Mouse (Mus musculus) heart, postnatal 10 days (tissue): ENCODE measurements at regions not wholly inside any gene's neighbourhood (a gene's known extent, or its start where the extent isn't known, plus 50 kb on each side); places are given as distances from the start of the nearest gene placed in this dataset.
"Not testable (repeated sequence)": the region's sequence is repeated elsewhere in the genome, so short reads cannot be mapped to it uniquely, and the experiment has no call there.

Experiments
- DNase-seq, 2 experiments: peaks; one replicate each; pipeline ENCODE4 v3.0.0; 2021
- intact Hi-C: fragments of 180-260 bp; cut with DNase I; formaldehyde crosslinking; loops from one replicate; pipeline ENCODE4 v1.15.1; 2025

DNA sequence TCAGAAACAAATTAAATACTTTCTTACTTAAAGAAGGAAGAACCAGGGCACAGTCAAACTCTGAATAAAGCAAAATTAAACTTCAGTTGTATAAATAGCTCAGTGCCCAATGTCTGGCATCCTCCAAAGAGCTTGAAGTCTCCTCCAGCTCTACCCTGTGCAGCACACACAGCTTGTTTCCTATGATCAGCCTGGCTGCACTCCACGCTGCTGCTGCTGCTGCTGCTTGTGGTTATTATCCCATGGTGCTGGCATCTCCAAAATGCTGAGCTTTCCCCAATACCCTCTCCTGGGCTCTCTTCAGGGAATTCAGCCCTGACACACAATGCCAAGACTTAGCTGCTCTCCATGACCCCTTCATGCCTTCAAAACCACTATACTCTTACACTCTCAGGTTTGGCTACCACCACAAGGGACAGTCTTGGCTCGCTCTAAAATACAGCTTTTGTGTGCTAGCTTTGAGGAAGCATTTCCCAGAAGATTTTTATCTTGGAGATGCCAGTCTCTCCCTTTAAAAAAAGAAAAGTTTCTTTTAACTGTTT, 121.0 kb downstream of the Rab10 start:
- DNase-seq, intact Hi-C loops: not testable (repeated sequence)

DNA sequence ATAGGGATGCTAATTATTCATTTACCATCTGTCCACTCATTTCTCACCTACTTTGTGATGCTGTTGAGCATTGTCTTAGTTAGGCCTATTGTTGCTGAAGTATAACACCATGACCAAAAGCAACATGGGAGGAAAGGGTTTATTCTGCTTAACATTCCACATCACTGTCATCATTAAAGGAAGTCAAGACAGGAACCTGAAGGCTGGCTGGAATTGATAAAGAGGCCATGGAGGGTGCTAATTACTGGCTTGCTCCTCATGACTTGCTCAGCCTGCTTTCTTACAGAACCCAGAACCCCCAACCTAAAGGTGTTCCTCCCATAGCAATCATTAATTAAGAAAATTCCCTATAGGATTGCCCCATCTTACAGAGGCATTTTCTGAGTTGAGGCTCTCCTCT, 121.6 kb downstream of the Rab10 start:
- DNase-seq: no peak
- intact Hi-C loops: no loop called here

DNA sequence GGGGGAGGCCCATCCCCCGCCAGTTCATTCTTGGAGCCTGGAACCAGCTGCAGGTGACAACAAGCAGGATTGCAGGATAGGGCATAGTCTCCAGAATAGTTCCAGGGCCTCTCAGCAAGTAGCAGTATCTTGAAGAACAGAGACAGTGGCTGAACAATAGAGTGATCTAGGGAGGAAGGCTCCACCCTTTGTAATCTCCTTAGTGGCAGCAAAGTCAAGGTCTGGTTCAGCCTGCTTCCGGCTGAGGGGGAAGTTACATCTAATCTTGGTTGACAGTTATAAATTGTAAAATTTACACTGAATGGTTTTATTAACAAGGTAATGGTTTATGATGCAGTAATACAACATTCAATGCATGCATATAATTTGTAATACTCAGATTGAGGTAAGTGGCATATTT, 136.4 kb downstream of the Rab10 start:
- DNase-seq: no peak

DNA sequence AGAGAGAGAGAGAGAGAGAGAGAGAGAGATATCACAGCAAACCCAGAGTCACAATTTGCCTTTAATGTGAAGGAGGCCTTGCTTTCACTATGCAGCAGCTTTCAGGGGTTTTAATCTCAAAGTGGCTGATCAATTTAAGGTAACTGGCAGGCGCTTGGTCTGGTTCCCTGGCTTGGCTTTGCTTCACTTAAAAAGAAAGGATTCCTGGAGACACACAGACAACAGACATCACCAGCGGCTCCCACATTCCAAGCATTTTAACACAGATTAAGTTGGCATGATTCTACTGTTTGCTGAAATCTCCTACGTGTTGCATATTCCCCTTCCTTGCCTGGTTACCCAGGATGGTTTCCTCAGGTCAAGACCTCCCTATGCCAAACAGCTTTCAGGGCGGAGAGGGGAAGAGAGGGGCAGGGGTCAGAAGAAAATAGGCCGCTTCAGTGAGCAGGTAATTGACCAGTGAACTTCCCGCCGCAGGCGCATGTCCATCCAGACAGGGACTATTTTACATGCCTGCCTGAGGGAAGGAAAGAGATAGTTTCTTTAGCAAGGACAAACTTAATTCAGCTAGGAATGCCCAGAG, 140.0 kb downstream of the Rab10 start:
- DNase-seq, intact Hi-C loops: not testable (repeated sequence)

More for the DNA sequence above, 136.4 kb downstream of the Rab10 start:
- intact Hi-C loops: no loop called here

DNA sequence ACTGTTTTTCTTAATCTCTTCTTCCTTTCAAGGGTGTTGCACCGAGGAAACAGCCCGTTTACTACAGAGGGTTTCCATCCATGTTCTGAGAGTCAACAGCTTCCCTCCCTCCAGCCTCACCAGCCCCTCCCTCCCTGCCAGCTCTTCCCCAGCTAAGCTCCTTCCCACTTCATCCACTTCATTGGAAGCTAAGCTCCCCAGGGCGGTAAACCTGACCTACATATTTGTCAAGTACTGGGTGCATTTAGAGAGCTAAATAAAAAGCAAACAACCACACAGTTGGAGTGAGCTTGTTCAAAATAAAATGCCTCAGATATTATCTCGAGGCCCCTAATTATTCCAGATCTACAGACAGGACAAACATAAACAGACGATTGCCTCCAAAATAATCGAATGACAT, 148.1 kb downstream of the Rab10 start:
- intact Hi-C loops, DNase-seq: not testable (repeated sequence)

DNA sequence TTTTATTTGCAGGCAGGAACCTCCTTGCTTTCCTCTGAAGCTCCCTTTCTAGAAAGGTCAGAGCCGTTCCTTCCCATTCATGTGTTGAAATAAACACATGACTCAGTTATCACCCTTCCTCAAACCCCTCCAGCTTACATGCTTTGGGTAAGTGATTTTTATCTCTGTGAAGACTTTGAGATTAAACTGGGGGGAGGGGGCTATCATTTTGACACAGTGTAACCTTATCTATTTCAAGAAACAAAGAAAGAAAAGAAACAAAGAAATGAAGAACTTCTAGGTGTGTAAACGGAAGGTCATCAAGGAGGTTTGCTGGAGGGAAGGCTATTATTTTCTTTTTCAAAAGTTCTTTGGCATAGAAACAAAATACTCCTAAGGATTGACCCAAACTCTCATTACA, 151.0 kb downstream of the Rab10 start:
- DNase-seq, intact Hi-C loops: not testable (repeated sequence)

DNA sequence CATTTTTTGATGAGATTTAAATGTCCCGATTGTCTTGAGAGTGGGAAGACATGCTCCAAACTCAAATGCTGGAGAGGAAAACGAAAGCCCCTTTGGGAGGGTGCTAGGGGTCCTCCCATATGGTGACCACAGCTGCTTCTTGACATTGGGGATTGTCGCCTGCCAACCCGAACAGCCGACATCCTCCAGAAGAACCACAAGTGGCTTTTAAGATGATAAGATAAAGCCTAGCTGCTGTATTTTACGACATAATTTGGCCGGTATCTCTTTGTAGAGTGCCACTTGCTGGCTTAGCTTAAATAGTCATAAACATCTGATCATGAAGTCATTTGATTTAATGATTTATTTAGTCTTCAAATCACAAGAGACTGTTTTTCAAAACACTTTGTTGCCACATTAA, 156.1 kb downstream of the Rab10 start:
- intact Hi-C loops, DNase-seq: not testable (repeated sequence)

DNA sequence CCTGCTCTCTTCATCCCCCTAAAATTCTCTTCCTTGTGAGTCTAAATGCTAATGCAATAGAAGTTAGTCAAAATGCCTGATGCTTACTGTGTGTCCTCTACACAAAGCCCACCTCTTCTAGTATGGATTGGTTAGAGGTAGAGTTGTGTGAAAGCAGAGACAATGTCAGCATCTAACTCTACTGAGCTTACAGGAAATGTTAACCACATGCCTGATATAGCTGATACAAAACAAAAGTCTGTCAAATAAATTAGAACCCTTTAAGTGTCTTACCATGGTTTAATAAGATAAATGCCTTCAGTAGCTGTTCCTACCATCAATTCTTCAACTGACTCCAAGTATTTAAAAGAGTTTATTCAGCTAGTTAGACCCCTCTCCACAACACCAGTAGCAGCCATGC, 177.2 kb downstream of the Rab10 start:
- intact Hi-C loops, DNase-seq: not testable (repeated sequence)

DNA sequence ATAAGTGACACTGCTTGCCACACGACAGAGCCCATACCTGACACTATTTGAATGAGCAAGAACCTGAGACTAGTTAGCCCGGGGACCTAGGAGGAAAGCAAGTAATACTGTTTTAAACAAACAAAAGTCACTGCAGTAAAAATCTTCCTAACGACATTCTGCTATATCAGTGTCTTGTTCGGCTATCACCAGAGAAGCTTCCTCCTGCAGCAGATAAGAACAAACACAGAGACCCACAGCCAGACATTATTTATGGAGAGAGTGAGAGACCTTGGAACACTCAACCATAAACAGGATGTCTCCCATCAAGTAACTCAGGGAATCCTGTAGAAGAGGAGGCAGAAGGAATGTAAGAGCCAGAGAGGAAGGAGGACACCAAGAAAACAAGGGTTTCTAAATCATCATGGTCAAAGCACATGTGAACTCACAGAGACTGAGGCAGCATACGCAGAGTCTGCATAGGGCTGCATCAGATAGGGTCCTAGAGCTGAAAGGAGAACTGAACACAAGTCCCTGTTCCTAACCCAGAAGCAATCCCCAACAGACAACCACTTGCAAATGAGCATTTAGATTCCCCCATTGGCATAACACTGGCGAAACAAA, 178.5 kb downstream of the Rab10 start:
- intact Hi-C loops, DNase-seq: not testable (repeated sequence)

DNA sequence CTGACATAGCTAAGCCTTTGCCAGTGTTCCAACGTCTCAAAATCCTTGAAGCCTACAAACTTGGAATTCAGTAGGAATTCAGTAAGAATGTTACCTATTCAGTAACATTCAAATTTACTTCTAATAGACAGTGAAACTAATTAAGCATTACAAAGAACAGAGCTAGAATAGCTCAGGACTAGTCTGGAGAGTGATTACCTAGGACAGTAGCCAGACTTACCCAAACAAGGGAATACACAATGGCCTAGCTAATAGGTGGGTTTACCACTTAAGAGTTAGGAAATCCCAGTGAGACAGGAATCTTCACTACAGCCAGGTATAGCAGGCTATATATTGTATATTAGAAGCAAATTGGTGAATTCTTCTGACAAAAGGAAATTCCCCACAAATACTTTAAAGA, 182.4 kb downstream of the Rab10 start:
- intact Hi-C loops, DNase-seq: not testable (repeated sequence)

DNA sequence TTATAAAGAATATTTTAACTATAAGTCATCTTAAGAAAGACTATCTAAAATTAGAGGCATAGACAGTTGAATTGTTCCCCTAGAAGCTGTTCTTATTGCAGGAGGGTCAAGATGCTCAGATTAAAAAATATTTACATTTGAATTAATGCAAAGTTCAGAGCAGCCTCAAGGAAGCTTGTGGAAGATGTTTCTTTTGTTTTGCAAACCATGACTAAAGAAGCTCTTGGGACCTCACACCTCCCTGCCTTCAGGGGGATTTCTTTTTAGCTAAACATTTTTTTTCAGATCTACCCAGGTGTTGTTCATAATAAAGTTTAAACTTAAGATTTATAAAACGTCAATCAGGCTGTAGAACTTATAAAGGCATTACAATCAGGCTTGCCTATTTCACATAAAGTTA, 185.7 kb downstream of the Rab10 start:
- no peak for DNase-seq
- intact Hi-C loops: no loop called here

DNA sequence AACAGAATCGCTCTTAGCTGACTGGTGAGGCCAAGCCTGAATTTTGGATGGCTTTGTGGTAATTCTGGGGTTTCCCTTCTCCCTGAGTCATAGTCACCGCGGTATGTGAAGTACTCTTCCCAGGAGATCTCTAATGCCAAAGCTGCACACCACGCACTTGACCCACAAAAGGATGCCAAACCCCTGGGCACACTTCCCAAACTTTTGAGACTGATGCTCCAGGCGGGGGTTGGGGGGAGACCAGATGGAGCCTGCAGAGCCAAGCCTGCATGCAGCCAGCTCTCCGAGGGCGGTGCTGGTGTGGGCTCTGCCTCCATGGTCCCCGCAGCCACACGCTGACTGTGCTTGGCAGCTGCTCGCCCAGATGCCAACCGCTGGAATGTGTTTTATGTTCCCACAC, 199.2 kb downstream of the Rab10 start:
- DNase-seq, intact Hi-C loops: not testable (repeated sequence)

DNA sequence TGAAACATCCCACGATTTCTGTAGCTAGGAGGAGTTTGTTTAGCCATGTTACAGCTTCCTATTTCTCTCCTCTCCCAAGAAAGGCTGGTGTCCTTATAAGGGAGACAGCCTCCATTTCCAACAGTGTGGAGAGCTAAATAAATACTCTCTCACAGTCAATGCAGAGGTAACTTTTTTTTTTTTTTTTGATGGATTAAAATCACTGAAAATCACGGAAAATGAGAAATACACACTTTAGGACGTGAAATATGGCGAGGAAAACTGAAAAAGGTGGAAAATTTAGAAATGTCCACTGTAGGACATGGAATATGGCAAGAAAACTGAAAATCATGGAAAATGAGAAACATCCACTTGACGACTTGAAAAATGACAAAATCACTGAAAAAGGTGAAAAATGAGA, 200.1 kb downstream of the Rab10 start:
- intact Hi-C loops: not testable (repeated sequence)
- peak; percentile 63 to 69 for DNase-seq

DNA sequence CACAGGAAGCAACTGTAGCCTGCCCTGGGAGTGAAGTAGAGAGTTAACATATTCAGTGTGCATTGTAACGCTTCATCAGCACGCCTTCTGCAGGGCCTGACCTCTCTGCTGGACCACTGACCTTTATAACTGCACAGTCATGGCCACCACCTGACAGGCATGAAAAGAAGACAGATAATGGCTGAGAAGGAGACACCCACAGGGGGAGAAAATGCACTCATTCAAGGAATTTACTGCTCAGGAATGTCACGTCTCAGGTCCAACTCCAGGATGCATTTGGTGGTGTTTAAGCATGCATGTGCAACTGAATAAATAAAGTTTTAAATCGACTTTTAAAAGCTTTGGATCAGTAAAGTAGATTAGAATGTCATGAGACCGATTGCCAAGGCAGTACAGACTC, 207.8 kb downstream of the Rab10 start:
- DNase-seq: not testable (repeated sequence)

DNA sequence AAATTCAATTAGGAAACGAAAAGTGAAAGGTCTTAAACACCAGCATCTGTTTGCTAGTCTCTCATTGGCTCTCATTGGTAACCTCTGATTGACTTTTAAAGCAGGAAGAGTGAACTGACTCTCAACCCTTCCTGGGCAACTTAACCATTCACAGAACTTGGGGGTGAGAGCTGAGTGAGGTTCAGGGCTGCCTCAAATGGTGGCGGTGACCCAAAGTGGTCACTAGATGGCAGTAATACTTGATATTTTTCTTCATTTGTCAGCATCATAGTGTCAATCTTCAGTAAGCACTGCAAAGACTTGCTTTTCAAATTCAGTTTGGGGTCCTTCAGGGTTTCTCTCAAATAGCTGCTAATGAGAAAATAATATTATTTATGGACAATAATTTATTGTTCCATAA, 211.6 kb downstream of the Rab10 start:
- intact Hi-C loops: loop anchor here (10.0 kb wide), 1 partner anchor 107 kb away; no protein-coding TSS in a partner anchor
- DNase-seq: peak; percentile 40 to 61

More for the DNA sequence above, 207.8 kb downstream of the Rab10 start:
- intact Hi-C loops: loop anchor here (2.0 kb wide), 1 partner anchor 285 kb away; no protein-coding TSS in a partner anchor

DNA sequence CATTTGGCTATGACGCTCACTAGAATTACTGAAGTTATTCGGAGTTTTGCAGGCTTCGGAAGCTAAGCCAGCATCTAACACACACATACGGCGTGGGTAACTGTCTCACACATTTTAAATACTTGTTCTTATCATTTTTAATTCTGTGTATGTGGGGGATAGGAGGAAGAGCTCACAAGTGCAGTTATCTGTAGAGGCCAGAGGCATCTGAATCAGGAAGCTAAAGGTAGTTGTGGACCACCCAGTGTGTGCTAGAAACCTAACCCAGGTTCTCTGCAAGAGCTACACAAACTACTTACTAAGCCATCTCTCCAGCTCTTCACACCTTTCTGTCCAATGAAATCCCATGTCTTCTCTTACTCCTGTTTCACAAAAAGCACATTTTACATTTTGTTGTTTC, 215.3 kb downstream of the Rab10 start:
- no peak for DNase-seq
- intact Hi-C loops: loop anchor here (10.0 kb wide), 1 partner anchor 110 kb away; no protein-coding TSS in a partner anchor

DNA sequence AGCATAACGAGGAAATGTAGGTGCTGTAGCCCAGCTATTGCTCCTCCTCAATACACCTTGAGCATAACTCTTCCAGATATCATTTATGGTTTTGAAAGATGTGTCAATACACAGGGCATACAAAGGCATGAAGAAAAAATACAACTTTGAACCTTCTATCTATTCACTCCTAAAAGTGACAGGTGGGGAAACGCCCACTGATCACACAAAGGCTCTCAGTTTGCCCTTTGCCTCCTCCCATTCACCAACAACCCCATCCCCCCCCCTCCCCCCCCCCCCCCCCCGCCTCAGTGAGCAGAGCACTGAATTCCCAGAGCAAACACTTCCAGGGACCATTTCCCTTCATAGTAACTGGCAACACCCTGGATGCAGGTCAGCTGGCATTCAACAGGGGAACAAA, 216.8 kb downstream of the Rab10 start:
- intact Hi-C loops: loop anchor here (10.0 kb wide), 1 partner anchor 112 kb away; no protein-coding TSS in a partner anchor

DNA sequence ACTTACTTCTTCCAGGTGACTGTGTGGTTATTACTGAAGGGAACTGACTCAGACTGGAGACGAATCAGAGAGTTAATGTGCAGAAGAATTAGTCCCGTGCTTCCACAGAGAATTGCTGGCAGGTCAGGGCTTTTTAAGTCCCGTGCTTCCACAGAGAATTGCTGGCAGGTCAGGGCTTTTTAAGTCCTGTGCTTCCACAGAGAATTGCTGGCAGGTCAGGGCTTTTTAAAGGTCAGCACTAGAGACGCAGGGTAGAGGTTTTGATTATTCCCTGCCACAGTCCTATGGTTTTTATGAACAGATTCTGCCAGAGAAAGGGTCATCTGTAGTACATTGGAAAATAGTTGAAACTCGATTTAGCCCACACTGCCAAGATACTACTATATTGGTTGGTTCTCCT, 260.2 kb downstream of the Rab10 start:
- DNase-seq, intact Hi-C loops: not testable (repeated sequence)

More for the DNA sequence above, 216.8 kb downstream of the Rab10 start:
- DNase-seq: not testable (repeated sequence)

DNA sequence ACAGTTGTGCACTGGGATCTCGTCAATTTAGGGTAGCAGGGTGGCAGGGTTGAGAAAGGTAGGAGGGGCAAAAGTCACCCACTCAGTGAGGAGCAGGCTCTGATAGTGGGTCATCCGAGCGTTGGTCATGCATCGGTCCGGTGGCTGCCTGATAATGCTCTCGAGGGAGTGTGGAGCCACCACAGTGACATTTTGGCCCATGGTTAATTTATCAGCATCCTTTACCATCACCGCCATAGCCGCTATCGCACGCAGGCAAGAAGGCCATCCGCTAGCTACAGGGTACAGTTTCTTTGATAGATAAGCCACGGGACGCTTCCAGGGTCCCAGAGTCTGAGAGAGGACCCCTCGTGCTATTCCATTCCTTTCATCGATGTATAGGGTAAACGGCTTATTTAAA, 291.3 kb downstream of the Rab10 start:
- intact Hi-C loops, DNase-seq: not testable (repeated sequence)

DNA sequence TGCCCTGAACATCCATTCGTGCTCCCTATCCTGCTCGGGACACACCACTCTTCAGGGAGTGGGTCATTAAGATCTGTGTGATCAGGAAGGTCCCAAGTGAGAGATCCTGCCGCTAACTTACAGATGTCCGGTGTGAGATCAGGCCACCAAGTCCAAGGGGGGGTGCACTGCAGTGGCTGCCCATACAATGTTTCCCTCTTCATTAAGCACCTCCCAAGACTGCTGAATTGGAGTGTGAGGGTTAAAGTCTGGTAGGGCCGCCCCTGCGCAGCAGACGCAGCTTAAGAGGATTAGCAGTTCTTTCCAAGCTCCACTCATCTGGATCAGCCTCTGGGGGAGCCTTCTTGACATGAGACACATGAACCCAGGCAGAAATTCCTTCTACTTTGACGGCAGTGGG, 293.0 kb downstream of the Rab10 start:
- DNase-seq, intact Hi-C loops: not testable (repeated sequence)
